Mouse (Mus musculus): ENCODE data around the gene Plekhn1.

The Plekhn1 gene

GRCm38 (mm10) chr4:156213134-156213533 lies 21.5 kb downstream of the Plekhn1 start:
- DNase-seq (ENCODE audit: low read depth), result no peak

- no peak for DNase-seq (ENCODE audit: low read depth)
Measured at GRCm38 (mm10) chr4:156209963-156210635, 24.6 kb downstream of the Plekhn1 start.

GRCm38 (mm10) chr4:156208872-156209271 lies 25.8 kb downstream of the Plekhn1 start:
- no peak for DNase-seq (ENCODE audit: low read depth)

GRCm38 (mm10) chr4:156203413-156204131 lies 31.1 kb downstream of the Plekhn1 start:
- no peak for DNase-seq (ENCODE audit: low read depth)

- peak; percentile 89 for DNase-seq (ENCODE audit: low read depth)
Measured at GRCm38 (mm10) chr4:156203001-156203412, 31.6 kb downstream of the Plekhn1 start, which contains the start of gene AW011738. Gene AW011738 (plus strand): TSS chr4:156203304.

GRCm38 (mm10) chr4:156202462-156202893 lies 32.2 kb downstream of the Plekhn1 start:
- DNase-seq (ENCODE audit: low read depth), result no peak

- peak; percentile 86 for DNase-seq (ENCODE audit: low read depth)
Measured at GRCm38 (mm10) chr4:156200623-156201475, 33.8 kb downstream of the Plekhn1 start, which contains the start of gene Isg15. Gene Isg15 (minus strand): TSS chr4:156200818.

- DNase-seq (ENCODE audit: low read depth), result peak; percentile 71
Measured at GRCm38 (mm10) chr4:156197829-156198205, 36.8 kb downstream of the Plekhn1 start.

- peak; percentile 75 for DNase-seq (ENCODE audit: low read depth)
Measured at GRCm38 (mm10) chr4:156197131-156197828, 37.4 kb downstream of the Plekhn1 start, which contains the start of gene Agrn. Gene Agrn (minus strand): TSS chr4:156197488.

- DNase-seq (ENCODE audit: low read depth), result peak; percentile 54
Measured at GRCm38 (mm10) chr4:156195927-156196870, 38.5 kb downstream of the Plekhn1 start.

- no peak for DNase-seq (ENCODE audit: low read depth)
Measured at GRCm38 (mm10) chr4:156194346-156194745, 40.3 kb downstream of the Plekhn1 start.

- no peak for DNase-seq (ENCODE audit: low read depth)
Measured at GRCm38 (mm10) chr4:156193906-156194305, 40.8 kb downstream of the Plekhn1 start.

- no peak for DNase-seq (ENCODE audit: low read depth)
Measured at GRCm38 (mm10) chr4:156193200-156193590, 41.5 kb downstream of the Plekhn1 start.

GRCm38 (mm10) chr4:156192421-156193199 lies 42.0 kb downstream of the Plekhn1 start:
- no peak for DNase-seq (ENCODE audit: low read depth)

- DNase-seq (ENCODE audit: low read depth), result no peak
Measured at GRCm38 (mm10) chr4:156188811-156189323, 45.8 kb downstream of the Plekhn1 start.

- DNase-seq (ENCODE audit: low read depth), result no peak
Measured at GRCm38 (mm10) chr4:156188162-156188810, 46.4 kb downstream of the Plekhn1 start.

- no peak for DNase-seq (ENCODE audit: low read depth)
Measured at GRCm38 (mm10) chr4:156185950-156186850, 48.5 kb downstream of the Plekhn1 start.

GRCm38 (mm10) chr4:156185456-156185949 lies 49.2 kb downstream of the Plekhn1 start:
- no peak for DNase-seq (ENCODE audit: low read depth)

Data from naive thymus-derived CD4-positive, alpha-beta T cell, adult 2 months (primary cell).